Comparison of ENCODE assay signal across 25 mouse cellular contexts in the genomic region with DNA sequence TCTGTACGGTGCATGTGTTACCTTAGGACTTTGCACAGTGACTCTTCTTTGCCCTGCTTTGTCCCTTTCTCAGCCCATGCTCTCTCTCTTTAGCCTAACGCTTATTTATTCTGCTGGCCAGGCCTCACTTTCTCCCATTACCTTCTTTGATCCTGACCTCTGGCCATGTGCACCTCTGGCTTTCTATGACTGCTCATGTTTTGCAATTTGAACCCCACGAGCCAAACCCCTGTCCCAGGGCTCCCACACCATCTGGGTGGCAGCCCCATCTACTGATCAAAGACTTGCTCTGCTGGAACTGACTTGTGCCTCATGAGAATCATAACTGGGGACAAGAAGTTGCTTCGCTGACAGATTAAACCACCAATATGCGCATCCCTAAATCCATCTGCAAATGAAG.
"Had no signal": no experiment of that assay in that cellular context is flagged by ENCODE, and none has a peak within 500 bp of the region (broad histone marks: within the 10 kb centered on the region; RNA-seq: fewer than 3 reads in every experiment).

No protein-coding gene starts in this region.

- H3K9ac ChIP-seq: heart, embryonic 13.5 days; heart, embryonic 15.5 days; hindbrain, embryonic 12.5 days; hindbrain, embryonic 14.5 days; intestine, embryonic 15.5 days; limb, embryonic 12.5 days had no signal

- H3K4me3 ChIP-seq: gastrocnemius, adult 2 months; heart, embryonic 10.5 days; heart, embryonic 13.5 days; heart, embryonic 15.5 days; hindbrain, embryonic 10.5 days; hindbrain, embryonic 12.5 days; intestine, embryonic 15.5 days; layer of hippocampus, adult 2 months; left cerebral cortex, adult 2 months; limb, embryonic 10.5 days; limb, embryonic 12.5 days had no signal

- DNase-seq: gastrocnemius, adult 2 months; gastrocnemius, postnatal 10 days; gastrocnemius, postnatal 25 days; heart, adult 18-20 months; heart, postnatal 4 days; kidney, adult 18-20 months; kidney, adult 8-10 months; kidney, postnatal 10 days; kidney, postnatal 25 days; kidney, postnatal 4 days had no signal

- ATAC-seq: forebrain, embryonic 16.5 days; hindbrain, embryonic 16.5 days; inflammation-experienced regulatory T-cells, adult 6 months; intestine, embryonic 15.5 days; intestine, postnatal 0 days had no signal

- H3K36me3 ChIP-seq: heart, embryonic 10.5 days; heart, embryonic 13.5 days; heart, embryonic 15.5 days; hindbrain, embryonic 10.5 days; hindbrain, embryonic 12.5 days; intestine, embryonic 15.5 days; limb, embryonic 10.5 days; limb, embryonic 12.5 days had no signal

- H3K9me3 ChIP-seq: heart, embryonic 10.5 days; heart, embryonic 13.5 days; heart, embryonic 15.5 days; hindbrain, embryonic 10.5 days; hindbrain, embryonic 12.5 days; intestine, embryonic 15.5 days; limb, embryonic 10.5 days; limb, embryonic 12.5 days had no signal

- H3K4me2 ChIP-seq: heart, embryonic 13.5 days; heart, embryonic 15.5 days; hindbrain, embryonic 12.5 days; hindbrain, embryonic 14.5 days; intestine, embryonic 15.5 days; limb, embryonic 12.5 days had no signal

- H3K27me3 ChIP-seq: intestine, embryonic 15.5 days; limb, embryonic 12.5 days had no signal

- H3K4me1 ChIP-seq: heart, embryonic 10.5 days; heart, embryonic 13.5 days; heart, embryonic 15.5 days; intestine, embryonic 15.5 days had no signal

- H3K27ac ChIP-seq: gastrocnemius, adult 2 months; heart, embryonic 10.5 days; heart, embryonic 13.5 days; heart, embryonic 15.5 days; hindbrain, embryonic 10.5 days; hindbrain, embryonic 12.5 days; hindbrain, embryonic 14.5 days; intestine, embryonic 15.5 days; layer of hippocampus, adult 2 months; left cerebral cortex, adult 2 months; limb, embryonic 10.5 days; limb, embryonic 12.5 days had no signal
